Mouse (Mus musculus) ES-E14 (cell line): ENCODE data around the gene Zfp93.

Source experiments
- CHD2 ChIP-seq: IDR thresholded peaks from 2 replicates; pipeline ENCODE4 v1.6.1; 2014; ENCODE audit warnings: mild to moderate bottlenecking, low read depth, low read length, inconsistent platforms
- MAFK ChIP-seq: IDR thresholded peaks from 2 replicates; pipeline ENCODE4 v1.6.1; 2014; ENCODE audit warnings: mild to moderate bottlenecking, low read depth, low read length, inconsistent platforms; ENCODE audit not compliant: insufficient read depth
- ZNF384 ChIP-seq: IDR thresholded peaks from 2 replicates; pipeline ENCODE4 v1.6.1; 2012; ENCODE audit warnings: low read depth, low read length, inconsistent platforms

GRCm38 (mm10) chr7:24269256-24269655 is 964 bp upstream of the Zfp93 start:
- TF ChIP-seq MAFK (peak; percentile 32; the same call in 1 of the 2 replicates), ZNF384 (no peak), CHD2 (no peak)
